Mouse (Mus musculus) heart, postnatal 0 days (tissue): ENCODE measurements around the gene Lima1. TPM values are rescaled to one million over a fixed set of nuclear protein-coding genes. Genes with fewer than 3 reads are reported as not detected.

Experiments used
- ATAC-seq: fragments of 200-750 bp; cut with Nextera tagmentation; 2 replicates; pipeline ENCODE4 v1.8.0; 2017; ENCODE audit warnings: low read depth, moderate number of reproducible peaks, moderate library complexity; ENCODE audit not compliant: insufficient read depth
- DNase-seq: peaks from one replicate; pipeline ENCODE4 v3.0.0-alpha.2; 2016; ENCODE audit warnings: low spot score
- H3K27ac ChIP-seq: fragments of 300-500 bp; sonication (generic); 2 replicates; pipeline ENCODE4 v1.5.1; 2014; ENCODE audit warnings: low read depth, mild to moderate bottlenecking
- H3K27me3 ChIP-seq: fragments of 300-500 bp; sonication (generic); 2 replicates; pipeline ENCODE4 v1.6.1; 2014; ENCODE audit warnings: low read length, mixed read lengths; ENCODE audit not compliant: control insufficient read depth, insufficient read depth
- H3K36me3 ChIP-seq: fragments of 300-500 bp; sonication (generic); replicated peaks from 2 replicates; pipeline ENCODE4 v1.6.1; 2014; ENCODE audit warnings: low read length, mixed read lengths; ENCODE audit not compliant: control insufficient read depth, insufficient read depth
- H3K4me1 ChIP-seq: fragments of 300-500 bp; sonication (generic); 2 replicates; pipeline ENCODE4 v1.6.1; 2014; ENCODE audit warnings: antibody characterized with exemption; ENCODE audit not compliant: control insufficient read depth, insufficient read depth
- H3K4me2 ChIP-seq: fragments of 300-500 bp; sonication (generic); 2 replicates; pipeline ENCODE4 v1.6.1; 2014; ENCODE audit warnings: low read depth, mild to moderate bottlenecking, low read length, moderate library complexity
- H3K4me3 ChIP-seq: fragments of 300-500 bp; sonication (generic); 2 replicates; pipeline ENCODE4 v1.5.1; 2014; ENCODE audit warnings: low read depth, low read length
- H3K9ac ChIP-seq: fragments of 300-500 bp; sonication (generic); replicated peaks from 2 replicates; pipeline ENCODE4 v1.6.1; 2014; ENCODE audit warnings: low read depth, low read length, mixed read lengths
- H3K9me3 ChIP-seq: fragments of 300-500 bp; sonication (generic); replicated peaks from 2 replicates; pipeline ENCODE4 v1.6.1; 2016; ENCODE audit warnings: low read length; ENCODE audit not compliant: control insufficient read depth
- CTCF ChIP-seq: IDR thresholded peaks from 2 replicates; pipeline ENCODE4 v1.5.1; 2016; ENCODE audit warnings: antibody characterized with exemption, control low read depth, low read depth
- EP300 ChIP-seq: IDR thresholded peaks from 2 replicates; pipeline ENCODE4 v1.6.1; 2016; ENCODE audit warnings: antibody characterized with exemption, low read depth
- WGBS: fragments of 180-500 bp; shearing (Covaris S2); extraction: QIAGEN DNeasy Blood & Tissue Kit; methylation state at CpG from one replicate; pipeline ENCODE4 v1.1.7; 2014; 5-methylcytosine and 5-hydroxymethylcytosine counted together
- polyA plus RNA-seq: library from polyadenylated mRNA; unstranded; fragments of >200 nt; fragmentation: Nextera tagmentation; extraction: Ambion mirVana; gene quantifications from 2 replicates; pipeline ENCODE4 v1.2.1, GENCODE M21; 2015
- total RNA-seq: library from RNA; depleted of rRNA; stranded (reverse); fragments of >200 nt; gene quantifications from 2 replicates; pipeline ENCODE4 v1.2.3, GENCODE M21; 2014; ENCODE audit warnings: low replicate concordance

Lima1 gene
- total and polyA plus RNA-seq, 2 experiments from 2014 or later, result 12.6 to 12.7 TPM

DNA sequence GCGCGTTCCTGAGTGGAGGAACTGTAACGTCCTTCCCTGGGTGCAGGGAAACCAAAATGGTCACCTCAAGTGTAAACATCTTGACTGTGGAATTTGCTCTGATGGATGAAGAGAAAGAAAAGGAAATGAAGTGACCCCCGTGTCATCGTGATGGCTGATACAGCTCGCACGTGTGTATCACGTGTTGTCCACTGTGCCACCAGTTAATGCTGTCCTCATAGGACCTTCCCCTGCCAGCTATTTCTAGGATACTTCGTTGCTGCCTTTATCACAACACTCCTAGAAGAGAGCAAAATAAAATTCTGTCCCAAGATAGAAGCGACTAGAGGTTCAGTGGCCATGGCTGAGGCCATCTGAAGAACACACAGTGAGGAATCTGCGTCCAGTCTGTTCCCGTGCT lies 8.8 kb upstream of the Lima1 start:
- H3K27ac ChIP-seq, result no peak overlapping the region
- H3K9ac ChIP-seq, result no peak overlapping the region
- no peak overlapping the region for H3K4me3 ChIP-seq
- ATAC-seq (peak; percentile 62; the same call in 1 of the 2 replicates), DNase-seq (no peak)
- no peaks in the 10 kb centered on the region for H3K36me3 ChIP-seq
- no peaks in the 10 kb centered on the region for H3K4me1 ChIP-seq
- 65% methylated on average over 12 of the region's 12 CpGs for whole genome bisulfite sequencing
- no peaks in the 10 kb centered on the region for H3K9me3 ChIP-seq
- no peak overlapping the region for H3K4me2 ChIP-seq
- TF ChIP-seq EP300 (no peak), CTCF (no peak)
- H3K27me3 ChIP-seq, result no peaks in the 10 kb centered on the region

DNA sequence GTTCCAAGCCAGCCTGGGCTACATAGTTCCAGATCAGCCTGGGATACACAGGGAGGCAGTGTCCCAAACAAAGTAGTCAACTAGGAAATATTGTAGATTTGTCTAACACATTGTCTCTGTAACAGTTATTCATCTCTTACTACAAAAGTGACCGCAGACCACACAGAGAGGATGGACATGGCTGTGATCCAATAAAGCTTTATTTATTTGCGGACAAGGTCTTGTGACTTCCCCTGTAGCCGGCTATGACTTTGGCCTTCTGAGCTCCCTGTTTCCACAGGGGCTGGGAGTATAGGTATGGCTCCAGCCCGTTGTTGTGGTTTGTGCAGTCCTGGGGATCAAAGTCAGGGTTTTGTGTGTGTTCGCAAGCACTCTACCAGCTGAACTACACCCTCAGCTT lies 3.3 kb upstream of the Lima1 start:
- Histone ChIP-seq H3K27ac (no peak overlapping the region), H3K4me2 (no peak overlapping the region), H3K4me3 (no peak overlapping the region), H3K27me3 (no peaks in the 10 kb centered on the region), H3K36me3 (no peaks in the 10 kb centered on the region), H3K9ac (no peak overlapping the region), H3K9me3 (no peaks in the 10 kb centered on the region), H3K4me1 (peaks cover 13% of the 10 kb centered on the region; the same call in 1 of the 2 replicates)
- no peak for DNase-seq
- TF ChIP-seq EP300 (no peak), CTCF (no peak)
- 70% methylated on average over 5 of the region's 5 CpGs for WGBS
- no peak for ATAC-seq

DNA sequence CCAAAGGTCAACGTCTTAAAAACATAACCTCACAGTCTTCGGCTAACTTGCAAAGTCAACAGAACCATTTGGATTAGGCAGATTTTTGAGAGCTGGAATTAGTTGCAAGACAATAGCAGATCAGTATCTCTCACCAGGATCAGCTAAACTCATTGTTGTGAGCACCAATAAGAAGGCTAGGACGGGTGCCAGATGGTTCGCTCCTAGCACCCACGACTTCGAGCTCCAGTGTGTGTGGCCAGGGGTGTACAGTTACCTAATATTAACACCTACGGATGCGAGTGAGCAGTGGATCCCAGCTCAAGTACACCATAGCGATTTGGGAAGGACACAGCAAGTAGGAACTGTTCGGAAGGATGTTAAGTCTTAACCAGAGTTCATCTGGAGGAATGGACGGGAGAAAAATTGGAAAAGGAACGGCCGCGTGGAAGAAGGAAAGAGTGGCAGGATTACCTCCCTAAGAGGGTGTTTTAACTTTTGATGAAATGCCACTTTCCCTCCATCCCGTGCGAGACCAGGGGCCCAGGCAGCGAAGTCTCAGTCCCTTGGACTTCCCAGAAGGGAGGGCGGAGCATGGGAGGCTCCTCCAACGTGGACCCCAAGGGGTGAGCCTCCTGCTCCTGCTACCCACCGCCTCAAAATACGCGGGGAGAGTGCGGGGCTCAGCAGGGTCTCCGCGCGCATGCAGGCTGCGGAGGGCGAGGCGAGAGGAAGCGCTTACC lies 483 bp downstream of the Lima1 start:
- Histone ChIP-seq H3K9ac (peak overlapping the region; percentile 44), H3K4me2 (peak overlapping the region; percentile 94), H3K27me3 (no peaks in the 10 kb centered on the region), H3K9me3 (no peaks in the 10 kb centered on the region), H3K36me3 (no peaks in the 10 kb centered on the region), H3K4me3 (peak overlapping the region; percentile 65), H3K4me1 (peaks cover 13% of the 10 kb centered on the region; the same call in 1 of the 2 replicates), H3K27ac (peak overlapping the region; percentile 31)
- TF ChIP-seq EP300 (no peak), CTCF (no peak)
- ATAC-seq (peak; percentile 37; the same call in 1 of the 2 replicates), DNase-seq (no peak)
- WGBS, result 3% methylated on average over 30 of the region's 30 CpGs

DNA sequence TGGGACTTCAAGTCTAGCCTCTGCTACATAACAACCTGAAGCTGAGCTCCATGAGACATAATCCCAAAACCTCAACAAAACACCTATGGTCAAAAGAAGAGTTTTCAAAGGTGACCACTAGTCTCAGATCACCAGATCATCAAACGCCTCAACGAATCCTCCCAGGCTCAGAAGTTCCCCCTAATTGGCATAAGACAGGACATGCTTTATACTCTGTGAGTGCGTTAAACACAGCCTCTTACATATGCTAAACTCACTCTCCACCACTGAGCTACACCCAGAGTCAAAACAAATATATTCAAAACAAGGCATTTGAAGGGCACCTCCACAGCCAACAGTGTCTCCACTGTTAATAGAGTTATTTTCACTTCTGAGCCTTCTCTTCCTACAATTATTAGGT lies 2.7 kb downstream of the Lima1 start:
- Histone ChIP-seq H3K4me3 (no peak overlapping the region), H3K4me1 (peaks cover 13% of the 10 kb centered on the region; the same call in 1 of the 2 replicates), H3K27ac (no peak overlapping the region), H3K4me2 (no peak overlapping the region), H3K27me3 (no peaks in the 10 kb centered on the region), H3K36me3 (no peaks in the 10 kb centered on the region), H3K9ac (no peak overlapping the region), H3K9me3 (no peaks in the 10 kb centered on the region)
- ATAC-seq (no peak), DNase-seq (no peak)
- TF ChIP-seq CTCF (no peak), EP300 (no peak)
- 90% methylated on average over 3 of the region's 3 CpGs for WGBS

DNA sequence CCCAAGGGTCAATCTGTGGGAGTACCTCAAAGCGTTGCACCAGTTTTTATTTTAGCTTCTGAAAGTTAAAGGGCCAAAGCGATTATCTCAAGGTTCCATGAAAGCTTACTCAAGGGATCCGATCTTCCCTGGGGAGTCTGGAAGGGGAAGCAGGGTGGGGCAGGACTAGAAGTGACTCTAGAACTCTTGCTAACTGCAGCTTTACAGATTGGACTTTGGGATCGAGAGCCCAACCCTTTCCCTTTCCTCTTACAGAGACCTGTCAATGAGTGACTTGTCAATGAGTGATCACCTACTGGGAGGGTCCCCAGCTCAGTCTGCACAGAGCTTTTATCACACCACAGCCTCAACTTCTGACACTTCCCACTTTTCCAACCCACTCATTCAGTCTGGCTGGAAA lies 7.6 kb downstream of the Lima1 start:
- no peak overlapping the region for H3K4me2 ChIP-seq
- no peaks in the 10 kb centered on the region for H3K27me3 ChIP-seq
- no peak for ATAC-seq
- H3K9me3 ChIP-seq, result no peaks in the 10 kb centered on the region
- 52% methylated on average over 4 of the region's 4 CpGs for WGBS
- H3K36me3 ChIP-seq, result no peaks in the 10 kb centered on the region
- no peak overlapping the region for H3K27ac ChIP-seq
- H3K9ac ChIP-seq, result no peak overlapping the region
- no peaks in the 10 kb centered on the region for H3K4me1 ChIP-seq
- TF ChIP-seq CTCF (no peak), EP300 (no peak)
- no peak for DNase-seq
- H3K4me3 ChIP-seq, result no peak overlapping the region
